Mouse (Mus musculus) liver, adult 2 months (tissue): ENCODE measurements at regions not wholly inside any gene's neighbourhood (a gene's known extent, or its start where the extent isn't known, plus 50 kb on each side); places are given as distances from the start of the nearest gene placed in this dataset.

ENCODE experiments used
- CTCF ChIP-seq: fragments of 200-500 bp; IDR thresholded peaks from 2 replicates; pipeline ENCODE4 v1.5.1; 2011; ENCODE audit warnings: low read depth, low read length, control low read depth
- POLR2A ChIP-seq: fragments of 200-500 bp; IDR thresholded peaks from 2 replicates; pipeline ENCODE4 v1.6.1; 2011; ENCODE audit warnings: low read length, control low read depth; ENCODE audit not compliant: insufficient read depth; ENCODE audit errors: extremely low read depth

DNA sequence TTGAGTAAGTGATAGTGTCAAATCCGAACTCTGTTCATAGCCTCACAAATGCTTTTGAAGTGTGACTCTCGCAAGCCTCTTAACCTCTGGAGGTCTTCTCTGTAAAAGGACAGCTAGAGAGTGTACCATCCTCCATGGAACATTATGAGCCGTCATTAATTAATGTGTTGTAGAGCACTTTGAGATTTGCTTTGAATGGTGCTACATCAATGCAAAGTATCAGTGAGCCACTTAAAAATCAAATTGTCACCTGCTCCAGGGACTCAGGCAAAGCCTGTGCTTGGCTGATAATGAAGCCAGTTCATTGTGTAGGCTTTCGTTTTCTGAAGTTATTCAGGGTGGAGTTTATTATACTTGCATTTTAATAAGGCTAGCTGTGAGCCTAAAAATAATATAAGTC lies 801.8 kb upstream of the B3galt2 start:
- TF ChIP-seq CTCF (no peak), POLR2A (no peak)
